Mouse (Mus musculus) heart, postnatal 14 days (tissue): ENCODE measurements around the gene Dtx1. TPM values are rescaled to one million over a fixed set of nuclear protein-coding genes. Genes with fewer than 3 reads are reported as not detected.
A peak's percentile ranks its signal among the peaks of the same experiment; 100 is the strongest.

Source experiments
- DNase-seq, 2 experiments: peaks; one replicate each; pipeline ENCODE4 v3.0.0; 2021 to 2022
- intact Hi-C: fragments of 180-260 bp; cut with DNase I; formaldehyde crosslinking; loops from one replicate; pipeline ENCODE4 v1.15.1; 2025
- total RNA-seq, 2 experiments: library from RNA; stranded (reverse); gene quantifications; 2 replicates each; pipeline ENCODE4 v1.2.3; 2021

Dtx1 gene
- total RNA-seq, 2 experiments from 2014 or later = 1.3 to 3.1 TPM

- intact Hi-C loops = no loop called here
- DNase-seq = no peak
Observed at GRCm38 (mm10) chr5:120682982-120683771, 28.6 kb downstream of the Dtx1 start.

- no peak for DNase-seq
- intact Hi-C loops = no loop called here
Observed at GRCm38 (mm10) chr5:120680918-120681317, 30.8 kb downstream of the Dtx1 start.

DNA sequence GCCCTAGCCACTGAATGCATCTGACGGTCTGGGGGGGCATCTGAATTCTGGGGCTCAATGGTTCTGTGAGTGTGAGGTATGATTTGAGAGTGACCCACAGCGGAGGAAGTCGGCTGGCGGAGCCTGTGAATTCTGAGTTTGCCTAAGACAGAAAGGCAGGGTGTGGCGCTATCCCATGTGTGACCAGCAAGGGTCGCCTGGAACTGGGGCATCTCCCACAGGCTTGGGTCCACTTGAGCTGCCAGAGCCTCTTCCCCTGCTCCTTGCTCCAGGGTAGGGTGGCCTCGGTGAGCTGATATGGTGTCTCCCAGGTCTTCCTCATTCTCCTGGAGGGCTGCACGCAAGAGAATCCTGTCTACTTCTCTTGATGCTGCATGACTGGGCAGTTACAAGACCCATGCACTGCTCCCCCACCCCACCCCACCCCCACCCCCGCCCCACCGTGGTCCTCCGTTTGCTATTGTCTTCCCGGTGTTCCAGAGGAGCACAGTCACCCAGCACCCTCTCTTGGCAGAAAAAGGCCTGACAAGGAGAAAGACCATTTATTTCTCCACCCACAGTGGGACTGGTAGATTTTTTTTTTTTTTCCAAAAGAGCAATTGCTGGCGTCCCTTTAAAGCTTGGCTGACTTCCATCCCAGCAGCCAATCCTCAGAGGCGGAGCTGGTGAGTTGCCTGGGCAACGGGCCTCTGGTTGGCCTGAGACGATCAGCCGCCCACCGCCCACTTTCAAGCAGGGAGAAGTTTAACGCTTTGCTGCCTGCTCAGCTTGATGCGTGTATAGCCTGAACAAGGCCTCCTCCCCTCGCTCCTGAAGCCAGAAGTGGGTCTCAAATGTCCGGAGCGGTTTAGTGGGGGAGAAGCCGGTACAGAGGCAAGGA is 31.8 kb downstream of the Dtx1 start:
- intact Hi-C loops = loop anchor here (2.0 to 10.0 kb wide), 2 partner anchors 67 to 175 kb away; partner anchors contain the start of gene Plbd2

GRCm38 (mm10) chr5:120677516-120677915 is 34.2 kb downstream of the Dtx1 start:
- intact Hi-C loops = loop anchor here (10.0 kb wide), 1 partner anchor 173 kb away; the partner anchor contains the start of gene Plbd2
- no peak for DNase-seq

More for the DNA sequence above, 31.8 kb downstream of the Dtx1 start:
- peak; percentile 74 to 82 for DNase-seq

GRCm38 (mm10) chr5:120674229-120675145 is 37.2 kb downstream of the Dtx1 start:
- no peak for DNase-seq
- intact Hi-C loops = loop anchor here (10.0 kb wide), 1 partner anchor 170 kb away; the partner anchor contains the start of gene Plbd2

DNA sequence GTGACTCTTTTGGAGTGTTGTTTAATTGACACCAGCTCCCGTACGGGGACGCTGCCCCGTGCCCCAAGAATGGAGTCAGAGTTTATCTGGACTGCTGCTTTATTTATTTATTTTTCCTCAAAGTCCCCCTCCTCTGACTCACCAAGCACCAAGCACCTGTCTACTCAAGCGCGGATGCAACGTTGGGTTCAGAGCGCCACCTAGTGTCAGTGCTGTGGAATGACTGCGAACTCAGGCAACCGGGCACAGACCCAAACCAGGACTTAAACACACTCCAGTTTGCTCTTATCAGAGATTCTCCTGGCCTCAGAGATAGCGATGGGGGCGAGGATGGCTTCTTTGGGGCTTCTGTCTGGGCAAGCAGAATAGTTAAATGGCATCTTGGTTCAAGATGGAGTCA is 38.1 kb downstream of the Dtx1 start:
- intact Hi-C loops = loop anchor here (1.0 to 10.0 kb wide), 2 partner anchors 53 to 169 kb away; partner anchors contain the start of gene Plbd2
- DNase-seq = peak; percentile 66 to 78

- intact Hi-C loops = loop anchor here (10.0 kb wide), 1 partner anchor 167 kb away; the partner anchor contains the start of gene Plbd2
- no peak for DNase-seq
Observed at GRCm38 (mm10) chr5:120671865-120672264, 39.9 kb downstream of the Dtx1 start.

DNA sequence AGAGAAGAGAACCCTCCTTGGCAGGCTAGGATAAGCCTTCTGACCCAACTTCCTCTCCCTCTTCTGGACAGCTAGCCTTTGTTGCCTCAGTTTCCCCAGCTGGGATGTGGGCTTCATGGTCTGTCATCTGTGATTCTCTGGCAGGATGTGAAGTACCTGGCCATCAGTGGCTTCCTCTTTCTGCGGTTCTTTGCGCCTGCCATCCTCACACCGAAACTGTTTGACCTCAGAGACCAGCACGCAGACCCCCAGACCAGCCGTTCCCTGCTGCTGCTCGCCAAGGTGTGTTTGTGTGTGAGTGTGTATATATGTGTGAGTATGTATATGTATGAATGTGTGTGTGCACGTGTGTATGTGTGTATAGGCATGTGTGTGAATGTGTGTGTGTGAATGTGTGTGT is 41.6 kb downstream of the Dtx1 start:
- intact Hi-C loops = loop anchor here (10.0 kb wide), 1 partner anchor 165 kb away; the partner anchor contains the start of gene Plbd2
- no peak for DNase-seq

- DNase-seq = no peak
- intact Hi-C loops = no loop called here
Observed at GRCm38 (mm10) chr5:120668761-120669160, 43.0 kb downstream of the Dtx1 start.

- intact Hi-C loops = no loop called here
- DNase-seq = no peak
Observed at GRCm38 (mm10) chr5:120664888-120665287, 46.8 kb downstream of the Dtx1 start.

- DNase-seq = no peak
- intact Hi-C loops = no loop called here
Observed at GRCm38 (mm10) chr5:120660816-120661215, 50.9 kb downstream of the Dtx1 start.

DNA sequence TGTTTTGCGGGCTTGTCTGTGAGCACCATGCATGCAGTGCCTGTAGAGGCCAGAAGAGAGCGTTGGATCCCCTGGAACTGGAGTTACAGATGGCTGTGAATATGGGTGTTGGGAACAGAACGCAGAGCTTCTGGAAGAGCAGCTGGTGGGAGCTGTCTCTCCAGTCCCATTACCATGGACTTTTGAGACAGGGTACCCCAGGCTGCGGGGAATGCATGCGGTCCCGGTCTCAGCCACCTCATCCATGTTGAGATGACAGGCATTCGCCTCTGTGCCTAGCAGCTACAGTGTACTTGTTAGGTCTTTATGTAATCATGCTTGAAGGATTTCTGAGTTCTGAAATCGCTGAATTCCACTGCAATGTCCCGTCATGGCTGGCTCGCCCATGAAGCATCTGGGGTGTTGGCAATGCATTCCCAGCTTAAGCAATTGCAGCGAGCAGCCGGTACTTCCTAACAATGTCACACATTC is 55.4 kb downstream of the Dtx1 start:
- intact Hi-C loops = no loop called here
- peak; percentile 22 to 47 for DNase-seq

DNA sequence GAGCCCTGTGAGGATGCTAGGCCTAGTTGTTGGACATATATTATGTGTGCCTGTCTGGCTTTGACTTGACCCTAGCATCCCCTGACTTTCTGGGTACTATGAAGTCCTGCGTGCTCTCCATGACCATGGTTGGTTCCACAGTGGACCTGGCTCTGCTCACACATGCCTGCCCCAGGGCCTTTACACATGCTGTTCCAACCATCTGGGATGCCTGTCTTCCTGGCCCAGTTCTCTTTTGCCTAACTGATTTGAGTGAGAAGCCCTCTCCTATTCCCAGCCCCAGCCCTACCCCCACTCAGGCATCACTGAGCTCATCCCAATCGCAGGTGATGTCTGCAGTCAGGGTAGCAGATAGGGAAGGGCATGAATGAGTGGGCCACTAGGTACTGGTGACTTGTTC is 57.9 kb downstream of the Dtx1 start:
- intact Hi-C loops = no loop called here
- no peak for DNase-seq

DNA sequence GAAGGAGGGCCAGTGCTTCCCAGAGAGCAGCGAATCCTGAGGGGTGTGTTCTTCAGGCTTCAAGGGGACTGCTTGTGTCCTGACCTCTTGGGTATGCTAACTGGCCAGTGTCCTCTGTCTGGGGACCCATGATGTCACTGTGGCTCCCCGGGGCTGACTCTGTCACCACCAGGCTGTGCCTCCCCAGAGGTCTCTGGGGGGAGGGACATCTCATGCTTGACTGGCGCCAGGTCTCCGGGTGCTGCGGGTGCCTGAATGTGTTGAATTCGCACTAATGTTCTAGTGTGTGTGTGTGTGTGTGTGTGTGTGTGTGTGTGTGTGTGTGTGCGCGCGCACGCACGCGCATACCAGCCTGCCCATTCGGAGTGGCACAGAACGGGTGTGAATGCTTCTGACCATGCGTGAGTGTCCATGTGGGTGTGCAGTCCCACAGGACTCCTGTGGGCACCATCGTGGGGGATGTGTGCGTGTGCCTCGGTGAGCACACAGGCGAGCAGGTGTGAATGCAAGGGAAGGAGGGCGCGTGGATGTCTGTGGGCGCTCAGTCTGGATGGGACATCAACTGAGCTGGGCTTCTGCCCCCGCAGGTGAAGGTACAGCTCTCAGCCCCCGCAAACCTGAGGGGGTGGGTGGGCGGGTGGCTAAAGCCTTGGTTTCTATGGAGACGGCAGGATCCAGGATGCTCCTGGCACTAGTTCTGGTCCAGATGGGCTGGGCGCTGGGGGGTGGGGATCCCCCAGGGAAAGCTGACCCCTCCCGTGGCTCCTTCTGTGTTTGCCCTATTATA is 58.6 kb downstream of the Dtx1 start:
- DNase-seq = no peak
- intact Hi-C loops = no loop called here

DNA sequence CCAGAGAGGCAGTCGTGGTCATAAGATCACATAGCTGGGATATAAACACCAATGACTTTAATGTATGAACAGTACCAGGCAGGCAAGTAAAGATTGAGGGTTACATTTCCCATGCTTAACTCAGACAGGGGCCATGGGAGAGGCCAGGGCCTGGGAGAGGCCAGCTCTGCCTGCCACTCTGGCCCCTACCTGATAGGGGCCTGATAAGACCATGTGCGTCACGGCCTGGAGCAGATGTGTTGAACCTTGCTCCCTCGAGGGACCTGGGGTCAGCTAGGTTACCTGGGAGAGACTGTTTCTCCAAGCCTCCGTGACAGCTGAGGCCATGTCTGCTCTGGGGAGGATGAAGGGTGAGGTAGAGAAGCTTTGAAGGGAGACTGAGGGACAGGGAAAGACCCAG is 60.5 kb downstream of the Dtx1 start:
- intact Hi-C loops = no loop called here
- no peak for DNase-seq

DNA sequence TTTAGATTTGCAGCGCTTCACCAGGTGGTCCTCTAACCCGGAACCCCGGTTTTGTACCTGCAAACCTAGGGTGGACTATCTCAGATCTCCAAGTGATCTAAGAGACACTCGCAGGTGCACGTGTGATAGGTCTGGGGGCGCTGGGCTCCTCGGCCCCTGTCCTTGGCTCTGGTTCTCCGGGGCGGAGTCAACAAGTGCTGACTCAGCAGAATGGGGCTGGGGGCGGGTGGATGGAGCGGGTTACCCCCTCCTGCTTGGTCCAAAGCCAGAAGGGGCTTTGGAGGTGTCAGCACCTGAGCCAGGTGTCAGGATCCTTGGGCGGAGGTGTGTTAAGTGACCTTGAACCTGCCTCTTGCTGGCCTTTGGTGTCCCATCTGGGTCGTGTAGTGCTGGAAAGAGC is 61.8 kb downstream of the Dtx1 start:
- intact Hi-C loops = loop anchor here (2.0 kb wide), 1 partner anchor 29 kb away; no protein-coding TSS in a partner anchor
- no peak for DNase-seq

DNA sequence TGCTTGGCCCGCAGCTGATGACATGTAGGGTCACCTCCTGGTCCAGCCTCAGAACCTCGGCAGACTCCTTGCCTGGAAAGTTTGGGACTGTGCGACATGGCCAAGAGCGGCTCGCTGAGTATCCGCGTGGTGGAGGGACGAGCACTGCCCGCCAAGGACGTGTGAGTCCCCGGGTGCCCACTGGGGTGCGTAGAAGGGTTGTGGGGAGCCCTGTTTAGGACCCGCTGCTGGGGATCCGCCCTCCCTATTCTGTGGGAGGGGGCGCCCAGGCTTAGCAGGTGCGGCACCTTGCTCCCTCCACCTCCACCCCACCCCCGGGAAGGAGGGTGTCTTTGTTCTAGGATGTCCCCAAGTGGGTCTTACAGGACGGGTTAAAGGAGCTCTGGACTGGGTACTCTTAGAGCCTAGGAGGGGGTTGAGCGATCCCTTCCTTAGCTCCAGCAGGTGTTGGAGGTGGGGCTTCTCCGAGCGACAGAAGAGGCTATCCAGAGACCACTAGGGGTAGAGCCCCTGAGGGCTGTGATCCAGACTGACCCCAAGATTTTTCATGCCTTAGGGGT is 62.3 kb downstream of the Dtx1 start:
- intact Hi-C loops = loop anchor here (2.0 kb wide), 1 partner anchor 29 kb away; no protein-coding TSS in a partner anchor
- no peak for DNase-seq

- DNase-seq = peak; percentile 41 to 55
- intact Hi-C loops = loop anchor here (2.0 kb wide), 1 partner anchor 28 kb away; no protein-coding TSS in a partner anchor
Observed at GRCm38 (mm10) chr5:120648569-120649373, 63.0 kb downstream of the Dtx1 start, which contains the start of gene Rasal1. Gene Rasal1 (plus strand): TSS chr5:120648812.
